Mouse (Mus musculus): ENCODE data around the gene Hist1h2ag.
A peak's percentile ranks its signal among the peaks of the same experiment; 100 is the strongest.
"Not testable (repeated sequence)": the region's sequence is repeated elsewhere in the genome, so short reads cannot be mapped to it uniquely, and the experiment has no call there.

Hist1h2ag gene

DNA sequence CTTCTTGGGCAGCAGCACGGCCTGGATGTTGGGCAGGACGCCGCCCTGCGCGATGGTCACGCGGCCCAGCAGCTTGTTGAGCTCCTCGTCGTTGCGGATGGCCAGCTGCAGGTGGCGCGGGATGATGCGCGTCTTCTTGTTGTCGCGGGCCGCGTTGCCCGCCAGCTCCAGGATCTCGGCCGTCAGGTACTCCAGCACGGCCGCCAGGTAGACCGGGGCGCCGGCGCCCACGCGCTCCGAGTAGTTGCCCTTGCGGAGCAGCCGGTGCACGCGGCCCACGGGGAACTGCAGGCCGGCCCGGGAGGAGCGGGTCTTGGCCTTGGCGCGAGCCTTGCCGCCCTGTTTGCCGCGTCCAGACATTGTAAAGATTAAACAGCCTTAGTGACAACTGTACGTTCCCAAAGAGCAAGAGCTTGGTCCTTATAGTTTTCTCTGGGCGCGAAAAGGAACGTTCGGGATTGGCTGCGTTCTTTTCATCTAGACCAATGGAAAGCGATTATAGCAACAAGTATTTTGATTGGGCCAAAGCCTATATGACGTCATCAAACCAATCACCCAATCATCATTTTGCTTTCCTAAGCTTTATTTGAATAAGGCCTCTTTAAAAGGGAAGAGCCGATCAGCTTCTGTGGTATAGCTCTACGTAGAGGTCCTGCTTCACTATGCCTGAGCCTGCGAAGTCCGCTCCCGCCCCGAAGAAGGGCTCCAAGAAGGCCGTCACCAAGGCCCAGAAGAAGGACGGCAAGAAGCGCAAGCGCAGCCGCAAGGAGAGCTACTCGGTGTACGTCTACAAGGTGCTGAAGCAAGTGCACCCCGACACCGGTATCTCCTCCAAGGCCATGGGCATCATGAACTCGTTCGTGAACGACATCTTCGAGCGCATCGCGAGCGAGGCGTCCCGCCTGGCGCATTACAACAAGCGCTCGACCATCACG is at the start of gene Hist1h2ag, which contains the start of gene Hist1h2bj:
Gene Hist1h2ag (minus strand): TSS at position 377 of the 935 bp plus-strand sequence.
Gene Hist1h2bj (plus strand): TSS at position 647 of the 935 bp plus-strand sequence.
- DNase-seq (ENCODE audit: low spot score): peak; percentile 100

GRCm38 (mm10) chr13:22084140-22084539 is 41.4 kb upstream of the Hist1h2ag start, which contains the start of gene Vmn1r188:
Gene Vmn1r188 (plus strand): TSS chr13:22084440.
- DNase-seq (ENCODE audit: low spot score): not testable (repeated sequence)

GRCm38 (mm10) chr13:22063468-22063867 is 20.7 kb upstream of the Hist1h2ag start:
- no peak for DNase-seq (ENCODE audit: low spot score)

DNA sequence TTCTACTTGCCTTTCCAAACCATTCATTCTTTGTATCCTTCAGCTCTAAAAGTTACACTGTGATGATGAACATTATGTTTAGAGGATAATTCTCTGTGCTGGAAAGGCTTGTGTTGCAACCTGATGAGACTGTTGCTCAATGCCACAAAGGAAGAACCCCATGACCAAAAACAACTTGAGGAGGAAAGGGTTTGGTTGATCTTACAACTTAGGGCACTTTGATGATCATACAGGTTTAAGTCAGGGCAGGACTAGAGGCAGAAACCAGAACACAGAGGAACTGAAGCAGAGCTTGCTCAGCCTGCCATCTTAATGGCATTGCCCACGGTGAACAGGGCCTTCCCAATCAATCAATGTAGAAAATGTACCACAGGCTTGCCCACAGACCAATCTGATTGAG is 18.7 kb upstream of the Hist1h2ag start:
- DNase-seq (ENCODE audit: low spot score): no peak

- DNase-seq (ENCODE audit: low spot score): no peak
Observed at GRCm38 (mm10) chr13:22053754-22054153, 11.0 kb upstream of the Hist1h2ag start.

GRCm38 (mm10) chr13:22051523-22051859 is 8.7 kb upstream of the Hist1h2ag start:
- DNase-seq (ENCODE audit: low spot score): no peak

GRCm38 (mm10) chr13:22050591-22051522 is 8.1 kb upstream of the Hist1h2ag start:
- peak; percentile 96 for DNase-seq (ENCODE audit: low spot score)

- DNase-seq (ENCODE audit: low spot score): peak; percentile 81
Observed at GRCm38 (mm10) chr13:22049737-22050440, 7.1 kb upstream of the Hist1h2ag start.

DNA sequence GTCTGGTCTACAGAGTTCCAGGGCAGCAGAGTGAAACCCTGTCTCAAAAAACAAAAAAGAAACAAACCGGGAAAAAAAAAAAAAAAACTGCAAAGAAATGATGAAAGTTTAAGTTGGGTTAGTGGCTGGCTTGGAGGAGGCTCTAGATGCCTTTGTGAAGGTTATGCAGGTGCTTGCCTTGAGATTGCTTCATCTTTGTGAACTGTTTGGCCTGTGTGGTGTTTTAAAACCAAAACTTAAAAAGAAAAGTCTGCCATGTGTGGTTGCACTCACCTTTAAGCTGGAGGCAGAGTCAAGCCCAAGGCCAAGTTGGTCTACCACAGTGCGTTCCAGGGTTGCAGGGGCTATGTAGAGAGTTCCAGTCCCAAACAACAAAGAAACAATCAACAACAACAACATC is 6.3 kb upstream of the Hist1h2ag start:
- DNase-seq (ENCODE audit: low spot score): no peak

- no peak for DNase-seq (ENCODE audit: low spot score)
Observed at GRCm38 (mm10) chr13:22045311-22045710, 2.6 kb upstream of the Hist1h2ag start.

DNA sequence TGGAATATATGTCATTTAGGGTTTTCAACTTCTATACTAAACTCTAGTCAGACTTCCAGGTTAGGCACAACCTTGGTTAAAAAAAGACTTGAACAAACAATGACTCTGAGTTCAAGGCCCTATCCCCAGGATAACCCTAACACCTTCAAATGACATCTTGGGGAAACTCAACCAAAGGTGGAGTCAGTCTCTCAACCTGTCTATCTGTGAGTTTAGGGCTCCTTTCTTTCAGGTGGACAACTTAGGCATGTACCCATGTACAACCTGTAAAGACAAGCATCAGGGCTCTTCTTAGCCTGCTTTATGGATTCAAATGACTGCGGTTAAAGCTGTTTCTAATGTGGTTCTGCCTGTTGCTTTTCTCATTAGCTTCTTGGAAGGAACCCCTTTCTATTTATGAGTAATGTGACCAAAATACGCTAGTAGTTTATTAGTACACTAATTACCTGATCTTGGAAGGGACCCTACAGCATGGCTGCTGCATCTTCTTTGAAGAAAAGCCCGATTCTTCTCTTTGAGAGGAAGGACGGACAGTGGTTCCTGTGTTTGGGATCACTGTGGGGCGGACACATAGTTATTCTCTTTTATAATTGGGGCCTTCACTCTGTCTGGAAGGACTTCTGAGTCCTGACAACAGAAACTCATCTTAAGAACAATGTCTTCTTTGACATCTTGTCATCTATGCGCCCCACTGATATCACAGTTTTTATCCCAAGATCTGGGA is 1.9 kb upstream of the Hist1h2ag start:
- no peak for DNase-seq (ENCODE audit: low spot score)

- peak; percentile 86 for DNase-seq (ENCODE audit: low spot score)
Observed at GRCm38 (mm10) chr13:22043503-22044431, 1.0 kb upstream of the Hist1h2ag start.

DNA sequence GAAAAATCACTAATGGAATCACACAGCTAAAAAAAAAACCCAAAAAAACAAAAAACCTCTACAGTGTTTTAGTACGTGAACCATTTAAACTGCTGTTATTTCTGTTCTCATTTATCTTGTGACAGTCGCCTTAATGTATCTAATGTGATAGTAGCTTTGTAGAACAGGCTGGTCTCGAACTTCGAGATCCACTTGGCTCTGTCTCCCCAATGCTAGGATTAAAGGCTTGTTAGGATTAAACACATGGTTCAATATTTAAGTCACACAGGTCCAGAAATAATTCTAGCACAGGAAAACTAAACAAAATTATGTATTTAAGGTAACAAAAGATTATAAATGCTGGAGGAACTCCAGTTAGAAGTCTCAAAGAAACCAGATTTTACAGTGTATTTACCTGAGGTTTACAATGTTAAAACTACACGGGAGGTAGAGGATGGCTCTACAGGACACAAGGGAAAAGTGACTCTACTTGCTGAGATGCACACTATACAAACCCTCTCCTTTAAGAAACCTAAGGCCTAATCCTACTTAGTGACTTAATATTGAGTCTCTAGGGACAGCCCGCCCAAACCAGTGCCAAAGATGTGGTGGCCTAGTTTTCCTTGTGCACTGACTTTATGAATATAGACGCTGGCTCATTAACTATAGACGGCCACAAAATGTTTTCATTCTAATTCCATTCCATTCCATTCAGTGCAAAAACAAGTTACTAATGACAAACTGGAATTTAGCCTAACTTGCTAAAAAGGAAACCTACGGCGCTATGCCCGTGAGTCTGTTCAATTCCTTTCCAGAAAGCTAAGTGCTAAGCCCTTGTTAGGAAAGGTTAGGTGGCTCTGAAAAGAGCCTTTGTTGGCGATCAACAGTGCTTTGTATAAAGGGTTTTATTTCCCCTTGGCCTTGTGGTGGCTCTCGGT is 835 bp downstream of the Hist1h2ag start:
- peak; percentile 55 for DNase-seq (ENCODE audit: low spot score)

GRCm38 (mm10) chr13:22041142-22041536 is 1.6 kb downstream of the Hist1h2ag start, which contains the start of gene Hist1h4i:
Gene Hist1h4i (minus strand): TSS chr13:22041362.
- DNase-seq (ENCODE audit: low spot score): peak; percentile 95

DNA sequence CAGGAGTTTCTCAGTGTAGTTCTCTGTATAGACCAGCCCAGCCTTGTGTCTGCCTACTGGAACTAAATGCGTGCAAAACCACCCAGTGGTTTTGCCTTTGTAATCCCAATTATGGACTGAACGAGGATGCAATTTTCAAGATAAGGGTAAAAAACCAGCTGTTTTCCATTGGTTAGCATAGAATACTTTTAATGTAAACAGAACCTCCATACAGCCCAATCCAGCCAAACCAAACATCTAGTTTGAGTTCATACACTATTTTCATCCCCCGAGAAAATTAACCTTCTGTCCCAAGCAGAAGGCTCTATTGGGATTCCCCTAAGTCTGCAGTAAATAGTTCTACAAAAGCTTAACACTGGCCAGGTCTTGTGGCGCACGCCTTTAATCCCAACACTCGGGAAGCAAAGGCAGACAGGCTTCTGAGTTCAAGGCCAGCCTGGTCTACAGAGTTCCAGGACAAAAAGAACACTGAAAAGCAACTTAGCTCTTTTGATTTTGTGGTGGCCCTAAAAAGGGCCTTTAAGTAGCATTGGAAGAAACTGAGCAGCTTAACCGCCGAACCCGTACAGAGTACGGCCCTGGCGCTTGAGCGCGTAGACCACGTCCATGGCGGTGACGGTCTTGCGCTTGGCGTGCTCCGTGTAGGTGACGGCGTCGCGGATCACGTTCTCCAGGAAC is 2.1 kb downstream of the Hist1h2ag start:
- DNase-seq (ENCODE audit: low spot score): peak; percentile 55

DNA sequence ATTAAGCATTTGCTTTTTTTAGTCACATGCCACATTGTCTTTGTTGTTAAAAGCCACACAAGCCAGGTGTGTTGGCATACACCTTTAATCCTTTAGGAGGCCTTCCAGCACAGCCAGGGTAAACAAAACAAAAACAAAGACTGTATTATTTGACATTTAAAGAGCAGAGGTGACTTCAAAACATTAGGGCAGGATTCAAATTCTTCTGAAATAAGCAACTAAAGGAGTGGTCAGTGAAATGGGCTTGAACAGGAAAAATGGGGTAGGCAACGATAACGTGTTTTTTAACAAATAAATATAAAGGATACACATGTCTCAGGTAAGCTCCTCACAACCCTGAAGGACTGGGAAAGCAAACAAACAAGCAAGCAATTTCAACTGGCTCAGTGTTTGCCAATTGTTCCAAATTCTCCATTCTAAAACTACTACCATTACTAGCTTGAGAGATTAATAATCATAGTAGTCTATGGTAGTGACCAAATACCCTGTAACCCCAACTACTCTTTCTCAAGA is 2.7 kb downstream of the Hist1h2ag start:
- DNase-seq (ENCODE audit: low spot score): no peak

- DNase-seq (ENCODE audit: low spot score): no peak
Observed at GRCm38 (mm10) chr13:22039364-22039763, 3.4 kb downstream of the Hist1h2ag start.

DNA sequence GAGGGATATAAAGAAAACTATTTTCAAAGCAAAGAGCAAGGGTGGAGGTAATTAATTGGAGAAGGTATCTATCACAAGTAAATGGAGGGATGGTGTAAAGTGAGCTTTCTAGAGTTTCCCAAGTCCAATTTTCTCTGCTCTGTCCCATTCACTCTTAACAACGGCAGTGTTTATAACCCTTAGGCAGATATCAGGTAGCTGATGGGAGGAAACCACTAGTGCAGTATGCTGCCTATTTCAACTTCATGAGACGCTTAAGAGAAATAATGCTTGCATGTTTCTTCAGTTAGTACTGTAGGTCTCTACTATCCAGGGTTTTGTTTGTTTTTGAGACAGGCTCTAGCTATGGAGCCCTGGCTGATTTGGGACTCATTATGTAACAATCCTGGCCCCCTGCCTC is 5.3 kb downstream of the Hist1h2ag start:
- no peak for DNase-seq (ENCODE audit: low spot score)

Data from retina, embryonic 14.5 days (tissue).